Mouse (Mus musculus) ES-Bruce4 (cell line): ENCODE results near the gene Dlgap1.

Experiments
- CTCF ChIP-seq: IDR thresholded peaks from one replicate; pipeline ENCODE4 v1.8.1; 2011; ENCODE audit warnings: low read depth, low read length
- EP300 ChIP-seq: IDR thresholded peaks from 2 replicates; pipeline ENCODE4 v1.6.1; 2011; ENCODE audit warnings: low read depth, low read length; ENCODE audit not compliant: insufficient read depth
- POLR2A ChIP-seq: IDR thresholded peaks from one replicate; pipeline ENCODE4 v1.8.1; 2011; ENCODE audit warnings: low read length; ENCODE audit not compliant: insufficient read depth

DNA sequence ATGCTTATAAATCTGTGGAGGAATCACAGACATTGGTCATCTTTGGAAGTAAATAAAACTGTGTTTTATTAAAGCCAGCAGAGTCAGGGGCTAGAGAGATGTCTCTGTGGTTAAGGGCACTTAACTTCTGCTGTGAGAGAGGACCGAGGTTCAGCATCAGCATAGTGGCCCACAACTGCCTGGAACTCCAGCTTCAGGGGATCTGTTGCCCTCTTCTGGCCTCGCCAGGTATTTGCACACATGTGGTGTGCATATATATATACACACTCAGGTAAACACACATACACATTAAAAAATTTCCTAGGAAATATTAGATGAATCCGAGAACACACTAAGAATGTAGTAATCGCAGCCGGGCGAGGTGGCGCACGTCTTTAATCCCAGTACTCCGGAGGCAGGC is 796.5 kb downstream of the Dlgap1 start:
- TF ChIP-seq POLR2A: no peak
- no peak for TF ChIP-seq EP300
- peak; percentile 73 for TF ChIP-seq CTCF
